In genomic region chr1:179847759-179848389, GRCm38 (mm10) we compare ENCODE assay signal across 8 mouse cellular contexts. TPM values are rescaled to one million over a fixed set of nuclear protein-coding genes. Genes with fewer than 3 reads are reported as not detected.
DNase-seq lines count a peak whose midpoint lies in the region; ATAC-seq and TF ChIP-seq lines count a peak whose summit lies in the region.

No protein-coding gene starts in this region.

- WGBS in hindbrain, embryonic 16.5 days: 2% methylated on average over 20 of the region's 20 CpGs

- H3K27ac ChIP-seq in gastrocnemius, adult 2 months: peak overlapping the region; percentile 86
- no peak overlapping the region for H3K27ac ChIP-seq in hindbrain, embryonic 16.5 days (ENCODE audit: low read depth, low read length)
- peak overlapping the region; percentile 54 for H3K27ac ChIP-seq in left cerebral cortex, adult 2 months

- peak; percentile 45 for DNase-seq in T-cell, adult 2 months (ENCODE audit: low spot score)
- peak; percentile 89 for DNase-seq in gastrocnemius, adult 2 months
- DNase-seq in left cerebral cortex, adult 2 months (ENCODE audit: extremely low spot score in 1 of 2, low spot score in 2 of 2): peak; percentile 74 to 91
- peak; percentile 73 for DNase-seq in right cerebral cortex, adult 18-20 months
- peak; percentile 78 for DNase-seq in urinary bladder, adult 2 months (ENCODE audit: low spot score)

- TF ChIP-seq CTCF in gastrocnemius, adult 2 months (IDR thresholded peaks at IDR 0.05): peak; percentile 88
- TF ChIP-seq CTCF in left cerebral cortex, adult 2 months (IDR thresholded peaks at IDR 0.05): peak; percentile 90

- intact Hi-C loops in gastrocnemius, adult 2 months (cut with DNase I): loop anchor here (10.0 kb wide), 1 partner anchor 203 kb away; no protein-coding TSS in a partner anchor
- intact Hi-C loops in left cerebral cortex, adult 2 months (cut with DNase I): loop anchor here (10.0 kb wide), 1 partner anchor 203 kb away; no protein-coding TSS in a partner anchor

- H3K9me3 ChIP-seq in hindbrain, embryonic 16.5 days (ENCODE audit: control insufficient read depth, low read length): no peaks in the 10 kb centered on the region
- H3K9me3 ChIP-seq in megakaryocyte, embryonic 14.5 days: no peaks in the 10 kb centered on the region

- H3K27me3 ChIP-seq in hindbrain, embryonic 16.5 days (replicated peaks; ENCODE audit: control insufficient read depth, insufficient read depth, low read length): no peaks in the 10 kb centered on the region
- H3K27me3 ChIP-seq in megakaryocyte, embryonic 14.5 days (replicated peaks): peaks cover 3% of the 10 kb centered on the region

- peak overlapping the region; percentile 69 for H3K4me3 ChIP-seq in gastrocnemius, adult 2 months
- peak overlapping the region; percentile 45 for H3K4me3 ChIP-seq in hindbrain, embryonic 16.5 days (ENCODE audit: low read length)
- peak overlapping the region; percentile 50 for H3K4me3 ChIP-seq in left cerebral cortex, adult 2 months
- H3K4me3 ChIP-seq in megakaryocyte, embryonic 14.5 days (replicated peaks): peak overlapping the region; percentile 85

- no peaks in the 10 kb centered on the region for H3K36me3 ChIP-seq in hindbrain, embryonic 16.5 days (ENCODE audit: control insufficient read depth, insufficient read depth, low read length)
- no peaks in the 10 kb centered on the region for H3K36me3 ChIP-seq in megakaryocyte, embryonic 14.5 days (replicated peaks; ENCODE audit: low read length)

- ATAC-seq in common myeloid progenitor, adult 5-6 weeks (replicated peaks; ENCODE audit: low read depth, poor library complexity, severe bottlenecking): peak; percentile 65
- peak; percentile 85 for ATAC-seq in hindbrain, embryonic 16.5 days

- H3K4me1 ChIP-seq in hindbrain, embryonic 16.5 days (ENCODE audit: control insufficient read depth, insufficient read depth, low read depth, low read length): no peaks in the 10 kb centered on the region
- peaks cover 58% of the 10 kb centered on the region for H3K4me1 ChIP-seq in megakaryocyte, embryonic 14.5 days

- H3K9ac ChIP-seq in hindbrain, embryonic 16.5 days (ENCODE audit: low read depth, low read length): peak overlapping the region; percentile 63

- peak overlapping the region; percentile 80 for H3K4me2 ChIP-seq in hindbrain, embryonic 16.5 days (ENCODE audit: low read length)

RNA-seq across cellular contexts. Expression of gene Ahctf1, which starts 44.4 kb away (rescaled TPM):
- total RNA-seq in common myeloid progenitor, adult 5-6 weeks (2017): 119 and 126 TPM in 2 replicates
- 10 to 100 TPM; 18.3 to 19.1 TPM for total RNA-seq in gastrocnemius, adult 2 months (2021)
- polyA plus RNA-seq in hindbrain, embryonic 16.5 days (2015; fragmentation: Nextera tagmentation; extraction: Ambion mirVana): 13.5 and 13.8 TPM in 2 replicates
- 10 to 100 TPM; 36.1 to 37.3 TPM for total RNA-seq in left cerebral cortex, adult 2 months (2021)
- 3.5 and 10.5 TPM in 2 replicates for polyA plus RNA-seq in megakaryocyte, embryonic 14.5 days (2012; ENCODE audit: insufficient read depth, low replicate concordance)
- 26.2 and 29.4 TPM in 2 replicates for polyA plus RNA-seq in urinary bladder, adult 2 months (2012; rRNA removed)

RNA-seq across cellular contexts. Expression of gene Gm10518, which starts 44.7 kb away (rescaled TPM):
- total RNA-seq in common myeloid progenitor, adult 5-6 weeks (2017): not detected in 2 replicates
- not detected for total RNA-seq in gastrocnemius, adult 2 months (2021)
- polyA plus RNA-seq in hindbrain, embryonic 16.5 days (2015; fragmentation: Nextera tagmentation; extraction: Ambion mirVana): 0.13 TPM in 1 of 2 replicates, not detected in the other
- total RNA-seq in left cerebral cortex, adult 2 months (2021): under 1 TPM in 1 of 2 experiments, not detected in 1; 0.26 TPM
- not detected in 2 replicates for polyA plus RNA-seq in megakaryocyte, embryonic 14.5 days (2012; ENCODE audit: insufficient read depth, low replicate concordance)
- not detected in 2 replicates for polyA plus RNA-seq in urinary bladder, adult 2 months (2012; rRNA removed)
